Mouse (Mus musculus): ENCODE results near the gene Trp53. TPM values are rescaled to one million over a fixed set of nuclear protein-coding genes. Genes with fewer than 3 reads are reported as not detected.

Trp53 gene
- polyA plus RNA-seq, 1 experiment from 2014 or later = 86.5 TPM

GRCm38 (mm10) chr11:69551310-69551709 is 28.8 kb upstream of the Trp53 start:
- Histone ChIP-seq H3K4me2 (no peak overlapping the region), H3K4me1 (peaks cover 22% of the 10 kb centered on the region), H3K4me3 (no peak overlapping the region), H3K36me3 (peaks cover 20% of the 10 kb centered on the region), H3K27ac (replicated peaks) (no peak overlapping the region), H3K27me3 (replicated peaks) (peaks cover 34% of the 10 kb centered on the region), H3K9ac (no peak overlapping the region), H3K9me3 (no peaks in the 10 kb centered on the region)
- 70% methylated on average over 4 of the region's 4 CpGs for WGBS
- ATAC-seq (ENCODE audit: extremely low read depth, insufficient number of reproducible peaks, low FRiP score, low TSS enrichment) = no peak

GRCm38 (mm10) chr11:69552622-69553340 is 27.4 kb upstream of the Trp53 start:
- peaks cover 28% of the 10 kb centered on the region for H3K36me3 ChIP-seq
- ATAC-seq (ENCODE audit: extremely low read depth, insufficient number of reproducible peaks, low FRiP score, low TSS enrichment) = no peak
- H3K4me2 ChIP-seq = no peak overlapping the region
- H3K27ac ChIP-seq (replicated peaks) = no peak overlapping the region
- H3K27me3 ChIP-seq (replicated peaks) = peaks cover 36% of the 10 kb centered on the region
- H3K4me1 ChIP-seq = peaks cover 20% of the 10 kb centered on the region
- H3K9ac ChIP-seq = no peak overlapping the region
- H3K9me3 ChIP-seq = no peaks in the 10 kb centered on the region
- H3K4me3 ChIP-seq = no peak overlapping the region
- 30% methylated on average over 14 of the region's 14 CpGs for WGBS

- H3K4me1 ChIP-seq = peaks cover 25% of the 10 kb centered on the region
- H3K27me3 ChIP-seq (replicated peaks) = peaks cover 31% of the 10 kb centered on the region
- no peak overlapping the region for H3K27ac ChIP-seq (replicated peaks)
- H3K9ac ChIP-seq = no peak overlapping the region
- no peak overlapping the region for H3K4me3 ChIP-seq
- no peak overlapping the region for H3K4me2 ChIP-seq
- 35% methylated on average over 2 of the region's 2 CpGs for WGBS
- peaks cover 28% of the 10 kb centered on the region for H3K36me3 ChIP-seq
- no peaks in the 10 kb centered on the region for H3K9me3 ChIP-seq
- ATAC-seq (ENCODE audit: extremely low read depth, insufficient number of reproducible peaks, low FRiP score, low TSS enrichment) = no peak
Measured at GRCm38 (mm10) chr11:69553341-69553721, 26.8 kb upstream of the Trp53 start.

- Histone ChIP-seq H3K9ac (no peak overlapping the region), H3K4me3 (no peak overlapping the region), H3K27ac (replicated peaks) (no peak overlapping the region), H3K27me3 (replicated peaks) (peaks cover 18% of the 10 kb centered on the region), H3K9me3 (no peaks in the 10 kb centered on the region), H3K4me1 (peaks cover 38% of the 10 kb centered on the region), H3K4me2 (no peak overlapping the region), H3K36me3 (peaks cover 28% of the 10 kb centered on the region)
- no peak for ATAC-seq (ENCODE audit: extremely low read depth, insufficient number of reproducible peaks, low FRiP score, low TSS enrichment)
- 60% methylated on average over 5 of the region's 5 CpGs for WGBS
Measured at GRCm38 (mm10) chr11:69554539-69555140, 25.5 kb upstream of the Trp53 start.

- H3K4me1 ChIP-seq = peaks cover 63% of the 10 kb centered on the region
- 44% methylated on average over 14 of the region's 14 CpGs for WGBS
- no peak for ATAC-seq (ENCODE audit: extremely low read depth, insufficient number of reproducible peaks, low FRiP score, low TSS enrichment)
- peak overlapping the region; percentile 95 for H3K4me2 ChIP-seq
- no peaks in the 10 kb centered on the region for H3K9me3 ChIP-seq
- H3K36me3 ChIP-seq = peaks cover 39% of the 10 kb centered on the region
- H3K9ac ChIP-seq = no peak overlapping the region
- H3K27me3 ChIP-seq (replicated peaks) = peaks cover 26% of the 10 kb centered on the region
- H3K27ac ChIP-seq (replicated peaks) = no peak overlapping the region
- H3K4me3 ChIP-seq = peak overlapping the region; percentile 6; the same call in 1 of the 2 replicates
Measured at GRCm38 (mm10) chr11:69557381-69557958, 22.7 kb upstream of the Trp53 start.

GRCm38 (mm10) chr11:69558756-69559155 is 21.4 kb upstream of the Trp53 start:
- peaks cover 71% of the 10 kb centered on the region for H3K4me1 ChIP-seq
- peak overlapping the region; percentile 95 for H3K4me2 ChIP-seq
- H3K27me3 ChIP-seq (replicated peaks) = peaks cover 28% of the 10 kb centered on the region
- ATAC-seq (ENCODE audit: extremely low read depth, insufficient number of reproducible peaks, low FRiP score, low TSS enrichment) = no peak
- H3K9me3 ChIP-seq = no peaks in the 10 kb centered on the region
- peak overlapping the region; percentile 94 for H3K9ac ChIP-seq
- WGBS = 8% methylated on average over 6 of the region's 6 CpGs
- H3K4me3 ChIP-seq = peak overlapping the region; percentile 76
- peaks cover 49% of the 10 kb centered on the region for H3K36me3 ChIP-seq
- peak overlapping the region; percentile 98 for H3K27ac ChIP-seq (replicated peaks)

- H3K27ac ChIP-seq (replicated peaks) = peak overlapping the region; percentile 98
- H3K4me3 ChIP-seq = peak overlapping the region; percentile 76
- peaks cover 28% of the 10 kb centered on the region for H3K27me3 ChIP-seq (replicated peaks)
- peak overlapping the region; percentile 94 for H3K9ac ChIP-seq
- H3K4me2 ChIP-seq = peak overlapping the region; percentile 95
- H3K4me1 ChIP-seq = peaks cover 72% of the 10 kb centered on the region
- 9% methylated on average over 5 of the region's 5 CpGs for WGBS
- H3K9me3 ChIP-seq = no peaks in the 10 kb centered on the region
- ATAC-seq (ENCODE audit: extremely low read depth, insufficient number of reproducible peaks, low FRiP score, low TSS enrichment) = peak; percentile 48; the same call in 1 of the 2 replicates
- peaks cover 50% of the 10 kb centered on the region for H3K36me3 ChIP-seq
Measured at GRCm38 (mm10) chr11:69559183-69559582, 21.0 kb upstream of the Trp53 start.

- Histone ChIP-seq H3K27me3 (replicated peaks) (peaks cover 28% of the 10 kb centered on the region), H3K27ac (replicated peaks) (peak within 1 kb of the TSS; percentile 98), H3K9ac (peak within 1 kb of the TSS; percentile 94), H3K36me3 (peaks cover 52% of the 10 kb centered on the region), H3K9me3 (no peaks in the 10 kb centered on the region), H3K4me1 (peaks cover 69% of the 10 kb centered on the region), H3K4me3 (peak within 1 kb of the TSS; percentile 76), H3K4me2 (peak within 1 kb of the TSS; percentile 95)
- ATAC-seq (ENCODE audit: extremely low read depth, insufficient number of reproducible peaks, low FRiP score, low TSS enrichment) = no peak
- under 1% methylated on average over 40 of the region's 59 CpGs for WGBS
Measured at GRCm38 (mm10) chr11:69559851-69560765, 20.1 kb upstream of the Trp53 start, which contains the start of gene Efnb3. Gene Efnb3, minus strand, starts transcription at chr11:69560205.

- H3K27ac ChIP-seq (replicated peaks) = peak overlapping the region; percentile 98
- 26% methylated on average over 16 of the region's 16 CpGs for WGBS
- peak overlapping the region; percentile 76 for H3K4me3 ChIP-seq
- no peak for ATAC-seq (ENCODE audit: extremely low read depth, insufficient number of reproducible peaks, low FRiP score, low TSS enrichment)
- peaks cover 49% of the 10 kb centered on the region for H3K36me3 ChIP-seq
- peak overlapping the region; percentile 95 for H3K4me2 ChIP-seq
- H3K27me3 ChIP-seq (replicated peaks) = peaks cover 23% of the 10 kb centered on the region
- H3K9ac ChIP-seq = peak overlapping the region; percentile 94
- peaks cover 69% of the 10 kb centered on the region for H3K4me1 ChIP-seq
- H3K9me3 ChIP-seq = no peaks in the 10 kb centered on the region
Measured at GRCm38 (mm10) chr11:69560896-69561854, 19.0 kb upstream of the Trp53 start.

- H3K4me2 ChIP-seq = no peak overlapping the region
- H3K4me1 ChIP-seq = peaks cover 54% of the 10 kb centered on the region
- peaks cover 16% of the 10 kb centered on the region; the same call in 1 of the 2 replicates for H3K27me3 ChIP-seq (replicated peaks)
- no peak overlapping the region for H3K27ac ChIP-seq (replicated peaks)
- peaks cover 62% of the 10 kb centered on the region for H3K36me3 ChIP-seq
- peak overlapping the region; percentile 47; the same call in 1 of the 2 replicates for H3K9ac ChIP-seq
- ATAC-seq (ENCODE audit: extremely low read depth, insufficient number of reproducible peaks, low FRiP score, low TSS enrichment) = no peak
- WGBS = 46% methylated on average over 13 of the region's 13 CpGs
- H3K9me3 ChIP-seq = no peaks in the 10 kb centered on the region
- no peak overlapping the region for H3K4me3 ChIP-seq
Measured at GRCm38 (mm10) chr11:69563373-69563772, 16.8 kb upstream of the Trp53 start.
